Mouse (Mus musculus): ENCODE data around the gene Prickle1.

Gene Prickle1

DNA sequence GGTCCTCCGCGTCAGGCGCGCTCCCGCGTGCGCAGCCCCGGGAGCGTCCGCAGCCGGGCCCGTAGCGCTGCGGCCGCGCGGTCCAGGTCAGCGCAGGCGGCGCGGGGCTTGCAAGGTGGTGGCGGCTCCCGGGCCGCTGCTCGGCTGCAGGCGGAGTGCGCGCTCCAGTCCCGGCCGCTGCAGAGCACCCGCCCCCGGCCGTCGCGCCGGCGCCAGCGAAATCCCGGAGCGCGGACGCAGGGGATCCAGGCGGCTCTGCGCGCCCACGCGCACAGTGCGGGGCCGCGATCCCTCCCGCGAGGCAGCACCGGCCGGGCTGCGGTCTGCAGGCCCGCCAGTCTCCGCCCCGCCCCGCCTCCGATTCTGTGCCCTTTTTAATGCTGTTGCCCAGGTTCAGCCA is at the start of gene Prickle1:
Gene Prickle1 (minus strand): TSS at position 146 of the 400 bp plus-strand sequence.
- peak; percentile 87 for DNase-seq

DNA sequence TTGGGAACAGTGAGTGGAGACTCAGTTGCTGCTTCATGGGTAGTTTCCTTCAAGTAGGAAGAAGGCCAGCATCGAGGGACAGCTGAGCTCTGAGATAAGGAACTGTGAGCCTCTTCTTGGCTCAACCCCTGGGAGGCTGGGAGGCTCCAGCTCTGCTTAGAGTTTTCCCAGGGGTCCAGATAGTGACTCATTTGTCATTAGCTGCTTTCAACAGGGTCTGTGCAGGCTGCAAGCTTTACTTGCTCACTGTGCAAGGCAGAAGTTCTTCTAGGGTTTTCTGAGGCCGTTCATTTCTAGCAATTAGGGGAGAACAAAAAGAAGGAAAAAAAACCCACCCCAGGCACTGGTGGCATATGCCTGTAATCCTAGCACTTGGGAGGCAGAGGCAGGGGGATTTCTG is 44.5 kb upstream of the Prickle1 start:
- no peak for DNase-seq

DNA sequence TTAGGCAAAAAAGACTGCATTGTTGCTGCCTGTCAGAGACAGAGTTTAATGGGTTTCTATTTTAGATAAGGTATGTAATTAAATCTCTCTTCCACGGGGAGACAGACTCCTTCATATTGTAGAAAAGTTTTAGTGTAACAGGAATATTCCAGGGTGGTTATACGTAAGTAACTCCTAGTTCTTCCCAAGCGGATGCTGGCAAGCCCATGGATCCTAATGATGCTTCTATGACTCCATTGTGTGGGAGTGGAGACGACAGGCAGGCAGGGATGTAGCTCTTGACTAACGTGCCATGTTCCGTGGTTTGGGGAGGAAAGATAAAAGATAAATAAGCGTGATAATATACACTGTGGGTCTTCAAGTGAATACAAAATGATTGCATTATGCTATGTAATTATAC is 41.3 kb upstream of the Prickle1 start:
- DNase-seq, result no peak

DNA sequence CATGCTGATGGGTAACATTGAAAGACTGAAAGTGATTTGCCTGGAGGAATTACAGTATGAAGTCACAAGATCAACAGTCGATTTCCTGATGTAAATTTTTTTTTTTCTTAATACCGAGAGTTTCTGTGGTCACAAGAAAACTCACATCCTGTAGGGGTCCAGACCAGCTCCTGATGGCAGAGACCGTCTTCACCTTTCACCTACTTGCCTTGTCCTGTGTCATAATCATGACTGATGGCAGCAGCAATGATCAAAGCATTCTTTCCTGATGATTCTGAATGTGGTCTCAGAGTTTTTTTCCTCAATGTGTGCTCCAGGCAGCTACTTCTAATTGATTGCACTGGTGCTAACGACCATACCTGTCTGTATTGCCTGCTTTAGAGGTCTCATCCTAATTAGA is 39.9 kb upstream of the Prickle1 start:
- DNase-seq, result no peak

DNA sequence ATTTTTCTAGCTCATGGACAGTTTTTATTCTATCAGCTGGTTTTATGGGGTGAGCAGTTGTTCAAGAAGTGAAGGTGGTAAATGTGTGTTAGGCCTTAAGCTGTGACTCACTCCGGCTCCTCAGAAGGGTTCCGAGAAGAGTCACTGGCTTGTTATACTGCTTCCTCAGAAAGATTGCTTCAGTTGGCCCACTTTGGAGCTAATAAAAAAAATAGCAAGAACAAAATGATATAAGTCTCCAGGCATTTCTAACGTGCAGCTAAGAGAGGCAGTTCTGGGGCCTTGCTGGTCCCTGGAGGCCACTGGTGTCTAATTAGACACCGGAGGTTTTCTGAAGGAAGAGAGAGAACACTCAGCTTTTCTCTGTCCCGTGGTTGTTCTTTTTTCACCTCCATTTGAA is 38.8 kb upstream of the Prickle1 start:
- no peak for DNase-seq

DNA sequence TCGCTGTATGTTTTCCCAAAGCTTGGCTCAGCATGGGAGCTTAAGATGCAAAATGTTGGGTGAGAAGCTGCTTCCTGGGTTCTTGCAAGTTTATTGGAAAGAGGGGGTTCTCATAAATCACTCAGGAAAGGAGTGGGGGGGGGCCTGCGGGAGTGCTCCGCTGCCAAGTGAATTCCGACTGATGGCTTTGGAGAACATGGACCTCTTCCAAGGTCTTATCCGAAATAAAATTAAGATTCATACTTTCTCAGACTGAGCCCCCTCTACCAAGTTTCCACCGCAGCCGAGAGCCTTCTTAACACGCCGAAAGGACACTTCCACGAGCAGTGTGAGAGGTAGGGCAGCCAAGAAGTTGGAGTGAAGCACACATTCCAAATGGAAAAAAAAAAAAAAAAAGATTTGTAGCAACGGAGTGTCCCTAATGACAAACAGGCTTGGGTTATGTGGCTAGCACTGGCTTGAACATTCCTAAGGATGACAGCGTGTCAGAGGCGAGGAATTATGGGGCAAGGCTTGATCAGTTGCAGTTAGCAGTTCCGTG is 34.4 kb upstream of the Prickle1 start:
- DNase-seq, result no peak

DNA sequence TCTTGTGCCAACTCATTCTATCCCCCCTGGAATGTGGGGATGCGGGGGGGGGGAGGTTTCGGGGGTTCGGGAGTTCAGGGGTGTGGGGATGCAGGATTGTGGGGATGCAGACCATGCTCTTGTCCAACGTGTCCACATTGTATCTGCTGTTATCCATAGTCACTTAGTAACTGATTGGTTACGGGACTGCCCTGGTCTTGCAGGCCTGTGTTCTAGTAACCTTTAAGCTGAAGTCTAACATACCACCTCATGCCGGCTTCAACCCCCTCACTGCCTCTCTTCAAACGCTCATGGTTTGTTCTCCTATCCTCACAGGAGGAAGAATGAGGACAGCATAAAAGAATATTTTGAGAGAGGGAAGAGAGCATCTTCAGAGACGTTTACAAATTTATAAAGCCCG is 33.5 kb upstream of the Prickle1 start:
- no peak for DNase-seq

DNA sequence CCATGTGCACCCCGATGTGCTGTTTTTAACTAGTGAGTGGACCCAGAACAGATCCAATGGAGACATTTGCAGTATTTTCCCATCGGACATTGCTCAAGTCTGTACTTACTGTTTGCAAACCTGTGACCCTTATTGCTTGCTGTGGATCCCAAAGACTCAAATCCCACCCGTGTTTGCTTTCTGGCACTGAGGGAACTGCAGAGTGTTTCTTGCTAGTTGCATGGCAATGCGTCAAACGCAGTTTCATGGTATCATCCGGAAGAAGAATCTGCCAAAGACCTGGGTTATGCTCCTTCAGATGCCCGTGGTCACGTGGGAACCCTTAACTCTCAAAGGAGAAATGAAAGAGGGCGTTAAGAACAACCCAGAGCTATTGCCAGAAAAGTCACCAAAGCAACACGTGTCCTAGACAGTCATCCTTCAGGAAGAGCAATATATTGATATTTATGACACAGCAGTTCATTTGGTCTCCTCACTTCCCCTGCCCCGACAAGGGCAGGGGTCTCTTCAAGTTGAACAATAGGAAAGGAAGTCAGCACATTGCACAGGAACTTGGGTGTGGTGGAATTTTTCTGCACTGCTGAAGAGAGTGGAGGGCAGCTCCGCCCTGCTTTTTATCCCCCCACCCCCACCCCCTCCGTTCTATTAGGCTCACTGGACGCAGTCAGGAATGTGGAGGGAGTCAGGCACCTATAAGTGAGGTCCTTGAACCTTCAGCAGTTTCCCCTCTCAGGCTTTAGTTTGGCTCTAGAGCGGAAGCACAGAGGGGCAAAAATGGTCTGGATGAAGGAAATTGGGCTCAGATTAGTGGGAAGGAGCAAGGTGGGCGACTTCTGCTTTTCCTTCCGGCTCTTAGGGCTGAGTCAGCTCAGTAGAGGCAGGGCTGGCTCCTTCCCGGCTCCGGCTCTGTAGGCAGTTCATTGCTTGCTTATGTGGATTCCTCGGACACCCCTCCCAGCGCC is 32.4 kb upstream of the Prickle1 start:
- DNase-seq, result no peak

DNA sequence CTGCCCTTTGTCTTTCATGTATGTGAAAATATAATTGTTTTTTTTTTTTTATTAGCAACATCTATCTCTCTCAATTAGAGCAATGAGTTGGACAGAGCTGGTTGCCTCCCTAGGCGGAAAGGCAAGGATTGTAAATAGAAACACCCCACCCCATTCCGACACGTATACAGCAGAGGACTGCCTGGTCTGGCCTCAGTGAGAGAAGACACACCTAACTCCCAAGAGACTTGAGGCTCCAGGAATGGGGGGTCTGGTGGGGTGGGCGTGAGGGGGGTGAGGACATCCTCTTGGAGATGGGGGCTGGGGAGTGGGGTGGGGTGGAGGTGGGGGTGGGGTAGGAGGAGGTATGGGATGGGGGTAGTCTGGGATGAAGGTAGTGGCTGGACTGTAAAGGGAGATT is 23.9 kb upstream of the Prickle1 start:
- DNase-seq, result no peak

DNA sequence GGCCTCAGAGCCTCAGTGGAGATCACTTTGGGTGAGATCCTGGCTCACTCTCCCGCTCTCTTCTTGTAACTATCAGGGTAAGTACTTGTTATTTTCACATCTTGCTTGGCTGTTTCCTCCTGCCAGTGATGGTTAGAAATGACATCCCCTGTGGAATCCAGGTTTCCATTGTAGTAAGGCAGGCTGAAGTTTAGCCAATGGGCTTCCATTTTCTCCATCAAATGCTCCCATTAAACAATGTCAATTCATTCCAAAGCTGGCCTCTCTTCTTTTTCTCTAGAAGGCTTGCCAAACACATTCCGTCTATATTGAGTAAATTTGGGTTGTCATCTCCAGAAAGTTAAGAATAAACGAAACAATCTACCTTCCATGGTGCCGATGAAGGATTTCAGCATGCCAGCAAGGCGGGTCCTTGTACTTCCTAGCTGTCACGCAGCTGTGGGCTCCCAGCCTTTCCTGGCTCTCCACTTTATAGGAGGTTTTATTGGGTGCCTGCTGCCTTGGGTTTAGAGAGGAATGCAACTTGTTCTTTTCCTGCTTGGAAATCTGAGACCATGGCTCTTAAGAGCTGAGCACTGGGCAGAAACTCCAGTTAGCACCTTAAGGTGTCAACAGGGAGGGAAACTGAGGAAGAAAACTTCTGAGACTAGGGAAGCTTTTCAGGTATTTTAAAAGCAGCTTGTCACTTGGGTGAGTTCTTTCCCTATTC is 22.9 kb upstream of the Prickle1 start:
- DNase-seq, result no peak

DNA sequence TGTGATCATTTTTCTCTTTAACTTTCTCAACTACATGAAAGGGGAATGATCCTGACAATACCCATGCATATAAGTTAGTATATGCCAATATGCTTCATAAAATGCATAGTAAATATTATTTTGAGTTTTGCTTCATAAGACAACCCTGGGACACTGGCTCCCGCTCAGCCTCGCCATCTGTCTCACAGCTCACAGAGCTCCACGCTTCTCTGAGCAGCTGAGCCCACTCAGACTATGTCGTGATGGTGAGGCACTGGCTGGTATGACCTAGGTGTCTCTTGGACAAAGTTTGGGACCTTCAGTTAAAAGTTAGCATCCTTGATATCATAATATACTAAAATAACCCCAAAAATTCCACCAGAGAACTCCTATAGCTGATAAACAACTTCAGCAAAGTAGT is 20.6 kb upstream of the Prickle1 start:
- DNase-seq, result peak; percentile 31

DNA sequence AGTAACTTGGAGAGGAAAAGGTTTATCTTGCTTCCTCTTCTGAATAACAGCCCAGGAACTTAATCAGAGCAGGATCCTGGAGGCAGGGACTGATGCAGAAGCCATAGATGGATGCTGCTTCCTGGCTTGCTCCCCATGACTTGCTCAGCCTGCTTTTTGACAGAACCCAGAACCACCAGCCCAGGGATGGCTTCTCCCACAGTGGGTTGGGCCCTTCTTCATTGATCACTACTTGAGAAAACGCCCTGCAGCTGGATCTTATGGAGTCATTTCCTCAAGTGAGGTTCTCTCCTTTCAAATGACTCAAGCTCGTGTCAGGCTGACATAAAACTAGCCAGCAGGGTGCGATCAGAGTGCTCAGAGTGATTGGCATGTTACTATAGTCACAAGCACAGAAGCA is 19.3 kb upstream of the Prickle1 start:
- DNase-seq, result no peak

DNA sequence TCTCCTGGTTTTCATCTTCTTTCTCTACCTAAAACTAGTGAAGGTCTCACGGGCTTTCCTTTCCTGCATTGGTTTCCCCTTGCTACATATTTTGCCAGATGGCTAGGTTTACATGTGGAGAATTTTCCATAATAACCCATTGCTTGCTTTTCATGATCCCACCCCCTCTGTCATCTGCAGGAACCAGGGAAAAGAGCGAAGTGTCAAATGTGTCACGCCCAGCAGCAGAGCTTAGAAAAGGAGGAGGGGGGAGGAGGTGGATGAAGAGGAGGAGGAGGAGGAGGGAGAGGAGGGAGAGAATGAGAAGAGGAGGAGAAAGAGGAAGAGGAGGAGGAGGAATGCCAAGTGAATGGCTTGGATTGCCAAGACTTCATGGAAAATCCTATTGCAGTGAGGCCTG is 17.9 kb upstream of the Prickle1 start:
- no peak for DNase-seq

DNA sequence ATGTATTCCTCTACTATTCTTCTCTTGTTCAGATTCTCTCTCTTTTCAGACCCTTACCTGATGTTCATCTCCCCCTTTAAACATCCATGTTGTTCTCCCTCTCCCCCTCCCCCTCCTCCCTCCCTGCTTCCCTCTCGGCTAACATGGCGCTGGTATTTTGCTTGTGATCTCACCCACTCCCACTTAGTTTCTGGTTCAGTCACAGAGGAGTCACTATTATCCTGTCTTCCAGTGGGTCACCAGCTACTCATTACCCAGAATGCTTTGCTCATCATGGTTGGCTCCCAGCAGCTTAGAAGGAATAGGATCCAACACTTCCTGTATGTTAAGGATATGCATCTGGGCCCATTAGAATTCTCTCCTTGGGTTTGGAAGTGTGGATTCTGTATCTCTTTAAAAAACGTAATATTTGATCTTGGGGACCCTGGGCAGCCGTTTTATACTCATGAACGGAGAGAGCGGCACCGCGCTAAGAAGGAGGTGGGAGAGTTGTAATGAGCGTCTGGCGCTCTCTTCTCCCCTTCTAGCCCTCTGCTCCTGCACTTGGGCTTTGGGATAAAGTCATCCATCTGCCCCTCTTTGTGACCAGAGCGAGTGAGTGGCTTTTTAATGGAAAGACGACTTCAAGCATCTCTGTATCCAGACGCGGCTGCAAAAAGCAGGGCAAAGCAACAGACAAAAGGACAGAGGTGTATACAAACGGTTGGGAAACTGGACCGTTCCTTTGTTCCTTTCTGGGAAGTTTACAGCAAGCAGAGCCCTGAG is 16.0 kb upstream of the Prickle1 start:
- no peak for DNase-seq

DNA sequence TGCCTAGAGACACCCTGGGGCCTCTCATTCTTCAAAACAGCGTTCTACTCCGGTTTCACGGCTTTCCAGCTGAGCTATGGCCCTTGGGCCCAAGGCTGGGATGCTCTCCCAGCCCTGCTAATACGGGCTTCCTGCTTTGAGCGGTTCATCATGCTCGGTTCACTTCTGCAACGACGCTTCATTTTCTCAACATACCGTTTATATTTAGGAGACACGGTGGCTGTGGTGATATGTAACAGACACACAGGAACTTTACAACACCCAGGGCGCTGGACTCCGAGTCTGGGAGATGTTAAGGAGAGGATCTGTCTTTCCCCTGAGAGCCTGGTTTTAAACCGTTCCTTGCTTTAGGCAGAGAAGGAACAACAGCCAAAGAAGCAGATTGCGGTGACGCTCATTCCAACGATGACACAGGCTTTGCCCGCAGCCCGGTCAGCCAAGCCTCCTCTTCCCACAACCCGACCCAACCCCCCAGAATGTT is 15.1 kb upstream of the Prickle1 start:
- DNase-seq, result peak; percentile 29

DNA sequence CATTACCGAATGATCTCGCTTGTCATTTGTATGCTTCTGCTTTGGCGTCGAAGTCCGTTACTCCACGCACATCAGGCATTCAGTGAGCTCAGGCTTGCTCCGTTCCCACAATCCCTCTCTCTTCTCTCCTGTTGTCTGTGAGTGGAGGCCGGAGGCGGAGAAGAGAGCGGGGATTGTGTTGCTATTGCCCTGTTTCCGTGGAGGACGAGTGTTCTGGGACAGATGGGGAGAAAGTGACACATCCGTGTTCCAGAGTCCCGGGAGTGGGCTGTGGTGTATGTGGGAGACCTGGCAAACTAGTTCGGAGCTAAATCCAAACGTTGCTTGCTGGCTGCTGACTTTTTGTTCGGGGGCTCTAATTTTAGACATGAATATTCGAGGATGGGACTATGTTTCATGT is 14.6 kb upstream of the Prickle1 start:
- DNase-seq, result peak; percentile 89

DNA sequence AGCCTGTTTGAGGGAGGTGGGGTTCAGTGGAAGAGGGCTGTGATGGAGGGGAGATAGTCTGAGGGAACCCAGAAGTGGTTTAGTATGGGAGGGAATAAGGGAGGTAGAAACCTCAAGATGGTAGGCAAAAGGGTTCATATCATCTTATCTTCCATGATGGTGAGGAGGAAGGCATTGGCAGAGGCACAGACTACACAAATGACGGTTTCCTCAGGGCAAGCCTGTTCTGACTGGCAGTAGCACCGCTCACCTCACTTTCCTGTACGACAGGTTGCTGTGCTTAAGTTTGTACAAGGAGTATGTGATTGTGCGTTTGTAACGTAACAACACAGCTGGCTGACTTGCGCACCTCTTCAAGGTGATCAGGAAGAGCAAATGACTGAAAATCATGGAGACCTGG is 7.2 kb upstream of the Prickle1 start:
- no peak for DNase-seq

DNA sequence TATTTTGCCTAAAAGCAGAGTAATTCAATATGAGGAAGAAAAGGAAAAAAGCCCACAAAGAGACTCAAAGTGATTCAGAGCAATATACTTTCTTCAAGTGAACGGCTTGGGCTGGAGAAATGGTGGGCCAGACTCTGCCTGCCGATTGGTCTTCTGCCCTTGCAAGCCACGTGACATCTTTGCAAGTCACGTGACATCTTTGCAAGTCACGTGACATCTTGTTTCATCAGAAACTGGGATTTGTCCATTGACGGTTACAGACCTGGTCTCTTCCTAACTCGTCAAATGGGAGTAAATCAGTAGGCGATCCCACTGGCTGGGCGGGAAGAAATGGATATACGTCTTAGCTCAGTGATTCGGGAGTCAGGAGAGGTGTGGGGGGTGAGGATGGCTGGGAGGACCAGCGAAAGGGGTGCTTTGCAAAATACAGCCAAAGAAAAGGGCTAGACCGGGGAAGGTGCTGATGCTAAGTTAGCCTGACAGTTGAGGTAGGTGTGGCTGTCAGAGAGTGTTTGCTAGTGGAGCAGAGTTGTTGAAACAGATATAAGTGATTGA is 5.8 kb upstream of the Prickle1 start:
- DNase-seq, result no peak

DNA sequence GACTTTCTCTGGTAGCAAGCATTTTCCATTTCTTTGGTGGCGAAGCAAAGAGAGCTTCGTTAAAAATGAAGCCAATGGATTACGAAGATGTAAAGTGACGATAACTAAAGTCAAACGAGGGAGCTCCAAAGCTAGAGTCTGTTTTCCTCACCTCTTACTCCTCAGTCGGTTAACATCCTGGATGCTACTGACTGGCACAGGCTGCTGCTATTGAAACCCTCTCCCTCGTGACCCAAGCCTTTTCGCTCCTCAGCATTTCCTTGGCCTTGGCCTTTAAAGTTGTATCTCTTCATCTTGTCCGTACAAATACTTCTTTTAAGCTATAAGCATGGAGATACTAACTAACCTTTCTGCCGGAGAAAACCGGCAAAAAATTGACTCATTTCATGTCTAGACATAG is 1.3 kb upstream of the Prickle1 start:
- no peak for DNase-seq

DNA sequence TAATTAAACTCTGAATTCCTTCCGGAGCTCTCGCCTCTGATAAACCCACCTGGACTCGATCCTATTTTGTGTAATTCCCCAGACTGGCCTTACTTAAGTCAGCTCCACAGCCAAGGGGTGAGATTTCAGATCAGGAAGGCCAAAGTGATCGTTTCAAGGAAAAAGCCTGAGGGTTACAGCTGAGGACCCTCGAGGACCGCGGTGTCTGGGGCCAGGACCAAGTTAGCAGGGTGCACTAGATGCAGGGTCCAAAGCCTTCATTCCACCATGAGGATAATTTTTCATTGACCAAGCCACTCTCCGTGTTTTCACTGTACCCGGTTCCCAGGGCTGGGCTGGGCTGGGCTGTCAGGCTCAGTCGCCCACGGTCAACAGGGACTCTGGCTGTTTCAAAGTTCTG is 594 bp upstream of the Prickle1 start:
- peak; percentile 77 for DNase-seq

DNA sequence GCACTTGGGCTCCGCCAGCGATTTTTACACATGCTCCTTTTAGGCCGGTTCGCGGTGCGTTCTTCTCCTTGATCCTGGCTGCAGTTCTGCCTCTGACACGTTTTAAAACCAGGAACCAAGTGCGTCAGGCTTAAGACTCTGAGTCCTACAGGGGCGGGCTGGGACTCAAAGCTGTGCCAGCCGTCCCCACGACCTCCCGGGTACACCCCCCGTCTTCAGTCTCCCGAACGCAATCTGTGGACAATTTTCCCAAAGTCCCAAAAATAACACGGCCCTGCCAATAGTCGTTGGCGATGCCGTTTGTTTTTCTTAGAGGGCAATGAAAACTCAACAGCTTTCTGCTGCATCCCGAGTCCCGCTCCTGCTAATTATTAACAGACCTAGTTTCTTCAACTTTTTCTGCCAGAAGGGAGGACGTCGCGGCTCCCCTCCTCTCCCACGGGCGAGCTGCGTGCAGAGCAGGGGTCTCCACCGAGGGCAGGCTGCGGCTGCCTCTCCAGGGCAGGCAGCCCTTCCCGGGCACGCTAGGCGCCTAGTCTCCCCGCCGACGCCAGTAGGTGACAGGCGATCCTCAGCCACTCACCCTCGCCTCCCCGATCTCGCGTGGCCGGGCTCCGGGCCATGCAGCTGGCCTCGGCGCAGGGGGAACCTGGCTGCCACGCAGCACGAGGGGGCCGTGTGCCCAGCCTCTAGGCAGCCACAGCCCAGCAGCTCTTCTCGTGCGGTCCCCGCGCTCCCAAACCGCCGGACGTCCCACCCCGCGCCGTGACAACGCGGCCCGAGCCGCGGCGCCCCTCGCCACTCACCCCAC is 598 bp downstream of the Prickle1 start:
- peak; percentile 48 for DNase-seq

Data from layer of hippocampus, adult 9-11 months (tissue).